Mouse (Mus musculus) urinary bladder, postnatal 25 days (tissue): ENCODE data around the gene Qrsl1.

Experiments used
- DNase-seq: peaks from one replicate; pipeline ENCODE4 v3.0.0; 2022; ENCODE audit warnings: low spot score

Qrsl1 gene

DNA sequence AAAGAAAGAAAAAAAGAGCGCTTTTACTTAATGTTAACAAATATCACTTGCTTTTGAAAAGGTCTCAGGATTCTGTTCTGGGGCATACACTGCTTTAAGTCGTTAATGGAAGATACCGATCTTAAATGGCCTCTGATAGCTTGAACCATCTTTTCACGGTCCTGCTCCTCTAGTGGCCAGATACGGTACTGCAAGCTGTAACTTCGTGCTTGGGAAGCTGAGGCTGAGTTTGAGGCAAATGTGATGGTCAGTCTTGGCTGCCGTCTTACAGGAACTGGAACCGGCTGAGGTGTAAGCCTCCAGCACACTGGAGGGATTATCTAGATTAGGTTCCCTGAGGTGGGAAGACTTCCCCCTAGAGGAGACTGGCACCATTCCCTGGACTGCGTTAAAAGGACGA lies 30.8 kb downstream of the Qrsl1 start:
- peak; percentile 9 for DNase-seq

DNA sequence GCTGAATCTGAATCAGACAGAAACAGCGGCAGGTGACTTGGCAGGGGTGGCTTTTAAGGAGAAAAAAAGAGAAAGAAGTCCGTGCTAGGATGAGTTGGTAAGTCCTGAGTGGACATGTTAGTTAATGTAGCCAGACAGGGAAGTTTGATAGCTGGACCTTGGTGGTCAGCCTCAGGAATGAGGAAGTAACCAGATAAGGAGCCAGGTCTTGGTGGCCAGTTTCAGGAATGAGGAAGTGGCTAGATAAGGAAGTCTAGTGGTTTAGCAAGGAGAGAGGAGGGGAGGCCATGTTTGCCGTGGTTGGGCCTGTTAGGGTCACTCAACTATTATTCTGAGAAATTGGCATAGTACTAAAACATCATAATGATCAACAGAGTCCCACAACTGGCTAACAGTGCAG lies 45.2 kb downstream of the Qrsl1 start:
- no peak for DNase-seq

DNA sequence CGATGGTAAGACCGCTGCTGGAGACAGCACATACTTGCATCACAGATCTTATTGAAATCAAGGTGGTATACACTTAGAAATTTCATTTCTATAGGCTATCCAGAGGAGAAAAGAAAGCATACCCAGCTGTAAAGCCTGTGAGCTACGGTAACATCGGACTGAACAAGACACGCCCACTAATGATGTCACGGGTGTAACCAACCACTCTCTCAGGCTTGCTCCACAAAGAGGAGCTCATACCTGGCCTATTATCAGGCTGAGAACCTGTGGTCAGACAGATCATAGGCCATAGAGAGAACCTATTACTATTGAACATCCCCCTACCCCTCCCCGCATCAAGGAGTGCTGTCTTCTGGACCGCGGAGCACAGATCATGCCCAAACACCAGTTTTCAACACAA lies 45.6 kb downstream of the Qrsl1 start:
- no peak for DNase-seq

DNA sequence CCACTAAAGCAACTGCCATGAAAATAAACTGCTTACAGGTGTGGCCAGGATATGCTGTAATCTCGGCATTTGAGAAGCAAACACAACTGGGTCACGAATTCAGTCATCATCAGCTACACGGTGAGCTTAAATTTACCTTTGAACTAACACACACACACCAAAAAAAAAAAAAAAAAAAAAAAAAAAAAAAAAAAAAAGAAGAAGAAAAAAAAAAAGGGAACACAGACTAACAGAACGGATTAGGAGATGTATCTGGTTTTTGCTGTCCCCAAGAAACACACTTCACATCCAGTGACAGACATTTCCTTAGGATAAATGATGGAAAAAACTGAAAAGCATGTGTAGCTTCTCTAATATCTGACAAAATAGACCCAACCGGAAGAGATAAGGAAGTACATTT lies 49.6 kb downstream of the Qrsl1 start:
- no peak for DNase-seq

DNA sequence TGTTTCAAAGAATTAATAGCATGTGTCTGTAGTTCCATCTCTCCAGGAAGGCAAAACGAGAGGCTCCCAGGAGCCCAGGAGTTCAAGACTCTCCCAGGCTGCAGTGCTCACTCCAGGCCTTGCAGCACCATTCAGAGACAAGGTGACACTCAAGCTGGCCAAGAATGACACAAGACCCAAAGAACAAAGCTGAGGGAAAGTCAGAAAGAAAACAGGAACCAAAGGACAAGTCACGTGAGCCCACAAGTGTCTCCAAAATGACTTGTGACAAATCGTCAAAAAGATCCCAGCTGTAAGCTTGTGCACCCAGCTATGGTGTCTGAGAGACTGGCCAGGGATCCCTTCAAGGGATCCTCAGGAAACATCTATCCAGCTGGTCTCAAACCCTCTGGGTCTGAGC lies 52.1 kb downstream of the Qrsl1 start:
- DNase-seq: no peak

DNA sequence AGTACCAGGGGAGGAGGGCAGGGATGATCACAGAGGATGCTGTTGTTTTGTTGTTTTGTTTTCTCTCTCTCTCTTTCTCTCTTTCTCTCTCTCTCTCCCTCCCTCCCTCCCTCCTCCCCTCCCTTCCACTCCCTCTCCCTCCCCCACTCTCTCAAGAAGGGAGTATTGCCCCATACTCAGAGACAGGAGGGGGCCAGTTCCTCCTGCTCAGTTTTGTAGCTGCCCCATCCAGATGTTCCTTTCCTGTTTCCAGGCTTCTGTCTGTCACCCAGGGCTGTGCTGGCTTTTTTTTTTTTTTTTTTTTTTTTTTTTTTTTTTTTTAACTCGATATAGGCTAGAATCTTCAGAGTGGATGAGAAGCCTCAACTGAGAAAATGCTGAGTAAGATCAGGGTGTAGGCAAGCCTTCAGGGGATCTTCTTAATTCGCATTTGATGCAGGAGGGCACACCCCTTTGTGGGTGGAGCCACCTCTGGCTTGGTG lies 55.4 kb downstream of the Qrsl1 start:
- no peak for DNase-seq

DNA sequence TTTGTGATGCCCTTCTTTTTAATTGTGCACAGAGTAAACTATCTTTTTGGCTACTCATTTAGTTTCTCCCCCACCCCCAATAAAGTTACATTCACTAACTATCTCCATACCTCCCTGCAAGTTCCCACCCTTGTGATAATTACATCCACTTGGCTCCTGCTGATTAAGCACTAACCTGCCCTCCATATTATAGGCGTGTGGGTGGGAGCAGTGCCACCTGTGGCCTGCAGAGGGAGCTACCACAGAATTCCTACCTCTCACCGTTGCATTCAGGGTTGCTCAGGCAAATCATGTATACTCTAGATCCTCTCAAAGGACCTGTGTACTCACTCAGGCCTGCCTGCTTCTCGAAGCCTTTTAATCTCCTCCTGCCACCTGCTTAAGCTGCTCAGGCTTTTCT lies 56.1 kb downstream of the Qrsl1 start:
- DNase-seq: no peak

DNA sequence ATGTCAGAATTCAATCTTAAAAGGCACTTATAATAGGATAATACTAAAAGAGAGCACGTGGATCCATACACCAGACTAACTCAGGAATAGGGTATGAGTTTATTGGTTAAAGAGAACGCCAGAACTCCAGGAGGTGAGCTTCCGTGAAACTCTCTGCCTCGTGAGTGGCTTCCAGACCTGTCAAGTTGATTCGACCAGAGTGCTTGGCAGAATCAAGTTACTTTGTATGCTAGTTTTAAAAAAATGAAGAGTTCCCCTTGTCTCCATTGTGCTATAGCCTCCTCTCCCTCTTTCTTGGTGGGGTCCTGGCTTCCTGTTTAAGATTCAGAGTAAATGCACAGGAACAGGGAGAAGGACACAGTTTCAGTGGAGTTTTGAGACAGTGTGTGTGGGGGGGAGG lies 60.1 kb downstream of the Qrsl1 start:
- DNase-seq: no peak

DNA sequence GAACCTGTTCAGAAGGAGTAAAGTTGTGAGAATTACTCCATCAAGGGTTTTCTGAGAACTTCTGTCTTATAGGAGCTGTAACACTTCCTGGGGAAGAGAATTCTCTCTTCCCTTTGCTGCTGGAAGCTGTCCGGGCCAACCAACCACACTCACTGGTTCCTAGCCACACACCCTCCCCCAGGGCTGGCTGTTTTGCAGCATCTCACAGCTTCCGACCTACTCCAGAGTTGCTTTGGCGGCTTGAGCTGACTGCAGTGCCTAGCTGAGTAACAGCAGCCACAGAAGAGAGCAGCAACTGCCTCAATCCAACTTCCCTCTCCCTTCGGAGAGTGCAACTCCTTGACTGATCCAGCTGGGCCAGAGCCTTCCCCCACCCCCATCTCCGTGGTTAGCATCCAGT lies 68.7 kb downstream of the Qrsl1 start:
- no peak for DNase-seq

DNA sequence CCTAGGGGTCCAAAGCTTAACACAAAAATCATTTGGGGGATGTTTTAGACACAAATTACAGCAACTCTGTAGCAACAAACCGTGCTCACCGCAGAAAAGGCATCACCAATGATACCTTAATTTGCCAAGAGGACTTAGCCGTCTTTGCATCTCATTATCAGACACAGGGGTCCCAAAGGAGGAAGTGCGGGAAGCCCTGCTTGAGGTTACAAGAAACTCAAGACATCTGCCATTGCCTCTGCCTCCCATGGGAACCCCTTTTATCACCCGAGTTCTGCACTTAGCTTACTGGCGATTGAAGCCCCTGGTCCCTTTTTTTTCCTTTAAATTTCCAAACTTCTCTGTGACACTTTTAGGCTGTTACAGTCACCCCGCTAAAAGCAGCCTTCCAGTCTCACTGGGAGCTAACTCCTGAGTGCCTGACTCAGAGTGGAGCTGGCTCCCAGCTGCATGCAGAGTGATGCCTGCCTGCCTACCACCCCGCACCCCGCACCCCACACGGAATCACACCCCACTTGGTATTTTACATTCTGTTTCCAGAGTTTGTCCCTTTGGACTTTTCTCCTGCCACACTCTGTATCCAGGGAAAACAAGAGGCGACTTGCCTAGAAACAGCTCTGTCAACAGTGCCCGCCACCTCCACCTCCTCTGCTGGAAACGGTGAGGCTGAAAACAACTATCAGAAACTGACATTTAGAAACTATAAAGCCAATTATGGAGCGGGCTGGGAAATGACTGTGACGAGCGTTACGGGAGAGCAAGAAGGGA lies 71.1 kb downstream of the Qrsl1 start:
- DNase-seq: no peak

DNA sequence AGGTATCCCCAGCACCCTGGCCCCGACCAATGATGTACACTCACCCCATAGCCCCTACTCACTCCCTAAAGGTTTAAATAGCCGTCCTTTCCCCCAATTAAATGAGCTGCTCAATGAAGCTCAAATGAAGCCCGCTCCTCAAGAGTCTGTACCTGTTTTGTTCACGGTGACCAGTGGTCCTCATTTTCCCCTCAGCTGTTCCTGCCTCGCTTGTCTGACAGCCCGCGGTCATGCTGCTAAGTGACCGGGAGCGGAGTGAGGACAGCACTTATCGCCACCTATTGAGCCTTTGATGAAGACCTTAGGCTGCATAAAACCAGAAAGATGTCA lies 72.9 kb downstream of the Qrsl1 start:
- no peak for DNase-seq

DNA sequence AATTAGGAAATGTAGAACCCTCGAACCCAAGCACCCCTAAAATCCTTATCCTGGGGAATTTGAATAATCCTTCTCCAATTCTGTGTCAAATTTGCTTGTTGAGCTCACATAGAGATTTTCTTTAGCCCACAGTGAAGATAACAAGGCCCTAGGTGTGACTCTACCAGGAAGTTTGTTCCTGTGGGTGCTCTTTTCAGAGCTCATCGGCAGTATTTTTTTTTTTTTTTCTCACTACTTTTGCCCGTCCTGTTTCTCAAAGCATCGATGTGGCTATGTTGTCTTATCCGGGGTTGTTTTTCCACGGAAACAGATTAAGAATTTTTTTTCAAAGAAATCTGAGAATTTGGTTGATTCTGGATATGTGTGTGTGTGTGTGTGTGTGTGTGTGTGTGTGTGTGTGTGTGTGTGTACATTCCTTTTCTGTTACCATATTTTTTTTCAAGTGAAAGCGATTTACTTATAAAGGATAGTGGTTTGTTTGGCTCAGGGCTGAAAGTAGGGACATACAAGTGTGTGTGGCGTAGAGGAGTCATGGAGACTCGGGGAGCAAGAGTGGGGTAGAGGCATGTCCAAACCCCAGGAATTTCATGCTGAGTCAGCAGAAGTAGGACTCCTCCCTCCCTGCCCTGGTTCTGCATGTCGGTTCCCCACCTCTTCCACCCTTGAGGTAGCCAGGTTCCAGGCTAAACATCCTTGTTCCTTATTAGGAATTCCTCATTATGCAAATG lies 73.4 kb downstream of the Qrsl1 start:
- DNase-seq: no peak

DNA sequence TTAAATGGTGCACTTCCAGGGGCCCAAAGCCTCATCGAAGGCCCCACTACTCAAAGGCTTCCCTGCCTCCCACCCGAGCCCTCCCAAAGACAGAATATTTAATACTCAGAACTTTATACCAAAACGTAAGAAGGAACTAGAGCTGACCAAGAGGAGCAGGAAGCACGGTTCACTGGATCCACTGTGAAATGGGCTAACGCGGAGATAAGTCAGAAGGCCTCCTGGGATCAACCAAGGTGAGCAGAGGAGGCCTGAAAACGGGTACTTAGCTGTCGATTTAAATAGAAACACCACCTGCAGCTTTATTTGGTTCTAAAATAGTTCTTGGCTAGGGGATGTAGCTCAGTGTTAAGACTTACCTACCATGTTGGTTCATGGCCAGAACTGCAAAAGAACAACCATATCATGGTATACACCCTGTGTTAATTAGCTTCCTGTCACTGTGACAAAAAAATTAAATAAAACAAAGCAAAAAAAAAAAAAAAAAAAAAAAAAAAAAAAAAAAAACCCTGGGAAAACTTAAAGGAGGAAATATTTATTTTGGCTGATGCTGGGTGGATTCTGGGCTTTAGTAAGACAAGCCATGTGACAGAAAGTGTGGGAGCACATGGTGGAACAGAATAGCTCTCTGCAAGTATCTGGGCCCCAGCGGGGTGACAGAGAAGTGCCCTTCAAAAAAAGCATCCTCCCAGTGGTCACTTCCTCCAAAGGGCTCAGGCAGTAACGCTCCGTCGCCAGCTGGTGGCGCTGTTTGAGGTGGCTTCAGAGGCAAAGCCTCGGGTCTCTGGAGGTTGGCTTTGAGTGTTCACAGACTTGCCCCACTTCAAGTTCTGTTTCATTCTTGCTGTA lies 74.5 kb downstream of the Qrsl1 start:
- DNase-seq: no peak

DNA sequence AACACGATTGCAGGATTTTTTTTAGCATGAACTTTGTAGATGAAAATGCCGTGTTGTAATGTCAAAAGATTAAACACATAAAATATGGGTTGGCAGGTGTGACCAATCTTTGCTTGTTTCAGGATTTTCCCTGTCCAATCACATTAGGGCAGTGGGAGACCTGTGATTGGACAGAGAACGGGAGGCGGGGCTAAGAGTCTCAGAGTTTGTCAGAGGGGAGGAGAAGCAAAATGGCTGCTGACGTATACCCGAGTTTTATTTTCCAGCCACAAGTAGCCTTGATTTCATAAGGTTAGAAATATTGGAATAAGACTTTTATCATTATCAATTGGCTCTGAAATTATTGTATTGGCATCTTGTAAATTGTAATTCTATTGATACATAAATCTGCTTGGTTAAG lies 75.8 kb downstream of the Qrsl1 start:
- no peak for DNase-seq

DNA sequence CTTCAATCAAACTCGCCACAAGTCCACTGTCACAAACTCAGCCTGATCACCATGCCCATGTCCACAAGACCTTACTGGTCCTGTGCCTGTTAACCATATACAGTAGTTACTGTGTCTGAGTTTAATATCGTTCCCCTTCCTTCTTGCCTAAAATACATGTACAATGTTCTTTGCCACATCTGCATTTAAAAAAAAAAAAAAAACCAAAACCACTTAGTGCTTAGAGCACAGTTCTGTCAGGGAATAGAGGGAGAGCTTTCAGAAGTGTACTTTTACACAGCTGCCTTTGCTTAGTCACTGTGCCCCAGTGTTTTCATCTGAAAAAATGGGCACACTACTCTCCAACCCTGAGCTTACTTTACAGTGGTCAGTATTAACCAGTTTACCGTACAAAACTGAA lies 76.8 kb downstream of the Qrsl1 start:
- DNase-seq: no peak
